8 mouse cellular contexts compared by ENCODE assay signal in the genomic region with DNA sequence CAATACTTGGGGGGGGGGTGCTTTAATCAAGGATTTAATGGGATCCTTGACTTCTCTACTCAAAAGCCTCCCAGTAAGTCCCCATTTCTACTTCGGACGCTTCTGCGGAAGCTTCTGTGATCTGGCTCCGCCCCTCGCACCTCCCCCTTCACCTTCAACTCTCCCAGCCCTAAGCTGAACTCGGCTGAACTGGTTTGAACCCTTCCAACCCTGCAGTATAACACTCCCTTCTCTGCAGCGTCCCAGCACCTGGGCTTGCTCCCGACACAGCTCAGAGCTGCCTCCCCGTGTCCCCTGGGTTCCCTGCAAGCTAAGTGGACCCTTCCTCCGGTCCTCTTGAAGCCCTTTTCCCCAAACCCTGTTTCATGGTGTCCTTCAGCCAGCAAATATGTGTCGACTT.
DNase-seq lines count a peak whose midpoint lies in the region; ATAC-seq lines count a peak whose summit lies in the region.

No protein-coding gene starts in this region.

- peak; percentile 86 for DNase-seq in CD4-positive, CD25-positive, alpha-beta regulatory T cell, adult 2 months (ENCODE audit: low read depth, low spot score)
- DNase-seq in adrenal gland, adult 2 months = peak; percentile 89
- DNase-seq in forebrain, embryonic 14.5 days (ENCODE audit: low spot score) = no peak
- DNase-seq in hindbrain, embryonic 10.5 days (ENCODE audit: low spot score) = peak; percentile 46
- peak; percentile 38 for DNase-seq in midbrain, embryonic 14.5 days
- peak; percentile 44 to 49 for DNase-seq in thymus, adult 18-20 months
- DNase-seq in layer of hippocampus, postnatal 25 days (ENCODE audit: extremely low spot score in 1 of 2, low spot score in 1 of 2) = no peak

- peak overlapping the region; percentile 24; the same call in 1 of the 2 replicates for H3K4me2 ChIP-seq in forebrain, embryonic 14.5 days (ENCODE audit: low read length)
- peak overlapping the region; percentile 42 for H3K4me2 ChIP-seq in limb, embryonic 12.5 days
- H3K4me2 ChIP-seq in midbrain, embryonic 14.5 days (ENCODE audit: low read length) = peak overlapping the region; percentile 22; the same call in 1 of the 2 replicates

- H3K4me3 ChIP-seq in forebrain, embryonic 14.5 days (ENCODE audit: low read depth, low read length) = no peak overlapping the region
- peak overlapping the region; percentile 35 for H3K4me3 ChIP-seq in hindbrain, embryonic 10.5 days
- 0 out of 2 replicates have a peak overlapping the region, but pooled peaks have one; percentile 6 for H3K4me3 ChIP-seq in limb, embryonic 12.5 days (replicated peaks)
- no peak overlapping the region for H3K4me3 ChIP-seq in midbrain, embryonic 14.5 days (replicated peaks; ENCODE audit: low read depth, low read length)

- no peaks in the 10 kb centered on the region for H3K9me3 ChIP-seq in forebrain, embryonic 14.5 days (replicated peaks; ENCODE audit: control insufficient read depth, low read length)
- no peaks in the 10 kb centered on the region for H3K9me3 ChIP-seq in hindbrain, embryonic 10.5 days
- H3K9me3 ChIP-seq in limb, embryonic 12.5 days = peaks cover 4% of the 10 kb centered on the region; the same call in 1 of the 2 replicates
- H3K9me3 ChIP-seq in midbrain, embryonic 14.5 days (ENCODE audit: control insufficient read depth, low read length) = no peaks in the 10 kb centered on the region

- H3K36me3 ChIP-seq in forebrain, embryonic 14.5 days (ENCODE audit: control insufficient read depth, insufficient read depth, low read length) = no peaks in the 10 kb centered on the region
- H3K36me3 ChIP-seq in hindbrain, embryonic 10.5 days = no peaks in the 10 kb centered on the region
- no peaks in the 10 kb centered on the region for H3K36me3 ChIP-seq in limb, embryonic 12.5 days
- H3K36me3 ChIP-seq in midbrain, embryonic 14.5 days (ENCODE audit: control insufficient read depth, insufficient read depth, low read length) = no peaks in the 10 kb centered on the region

- ATAC-seq in forebrain, embryonic 14.5 days = no peak
- no peak for ATAC-seq in limb, embryonic 12.5 days (ENCODE audit: insufficient number of reproducible peaks, insufficient read depth, low FRiP score, low TSS enrichment, low read depth)
- ATAC-seq in midbrain, embryonic 14.5 days (ENCODE audit: low FRiP score, low TSS enrichment) = no peak

- H3K27me3 ChIP-seq in forebrain, embryonic 14.5 days (replicated peaks; ENCODE audit: control insufficient read depth, insufficient read depth, low read length) = no peaks in the 10 kb centered on the region
- H3K27me3 ChIP-seq in hindbrain, embryonic 10.5 days (ENCODE audit: insufficient read depth, poor library complexity, severe bottlenecking) = 0 out of 2 replicates have a peak, but pooled peaks cover 6% of the 10 kb centered on the region
- H3K27me3 ChIP-seq in limb, embryonic 12.5 days = peaks cover 15% of the 10 kb centered on the region
- H3K27me3 ChIP-seq in midbrain, embryonic 14.5 days (ENCODE audit: control insufficient read depth, insufficient read depth, low read length) = 0 out of 2 replicates have a peak, but pooled peaks cover 6% of the 10 kb centered on the region

- WGBS in forebrain, embryonic 14.5 days = 7% methylated on average over 11 of the region's 11 CpGs
- WGBS in hindbrain, embryonic 10.5 days = 6% methylated on average over 11 of the region's 11 CpGs
- WGBS in limb, embryonic 12.5 days = 5% methylated on average over 11 of the region's 11 CpGs
- 8% methylated on average over 11 of the region's 11 CpGs for WGBS in midbrain, embryonic 14.5 days

- no peak overlapping the region for H3K27ac ChIP-seq in forebrain, embryonic 14.5 days (ENCODE audit: low read depth, low read length)
- peak overlapping the region; percentile 62; the same call in 1 of the 2 replicates for H3K27ac ChIP-seq in hindbrain, embryonic 10.5 days
- H3K27ac ChIP-seq in limb, embryonic 12.5 days = no peak overlapping the region
- H3K27ac ChIP-seq in midbrain, embryonic 14.5 days (replicated peaks; ENCODE audit: low read depth, low read length) = no peak overlapping the region

- H3K4me1 ChIP-seq in forebrain, embryonic 14.5 days (ENCODE audit: control insufficient read depth, insufficient read depth, low read length) = 0 out of 2 replicates have a peak, but pooled peaks cover 3% of the 10 kb centered on the region
- H3K4me1 ChIP-seq in hindbrain, embryonic 10.5 days (replicated peaks) = peaks cover 17% of the 10 kb centered on the region
- H3K4me1 ChIP-seq in limb, embryonic 12.5 days (replicated peaks) = peaks cover 15% of the 10 kb centered on the region; the same call in 1 of the 2 replicates
- H3K4me1 ChIP-seq in midbrain, embryonic 14.5 days (ENCODE audit: control insufficient read depth, insufficient read depth, low read length) = no peaks in the 10 kb centered on the region

- H3K9ac ChIP-seq in forebrain, embryonic 14.5 days (ENCODE audit: low read length) = no peak overlapping the region
- no peak overlapping the region for H3K9ac ChIP-seq in limb, embryonic 12.5 days (replicated peaks)
- no peak overlapping the region for H3K9ac ChIP-seq in midbrain, embryonic 14.5 days (replicated peaks; ENCODE audit: low read length)

Comparison
In these comparisons a context has a peak if more than half of its experiments do, and no peak if none do; other contexts are left out.
1. DNase-seq: peak in CD4-positive, CD25-positive, alpha-beta regulatory T cell, adult 2 months (single experiment), adrenal gland, adult 2 months (single experiment), hindbrain, embryonic 10.5 days (single experiment), midbrain, embryonic 14.5 days (single experiment) and thymus, adult 18-20 months (2 of 2); none in forebrain, embryonic 14.5 days (single experiment) and layer of hippocampus, postnatal 25 days (0 of 2).
2. H3K4me3 ChIP-seq: peak in hindbrain, embryonic 10.5 days (single experiment) and limb, embryonic 12.5 days (single experiment); none in forebrain, embryonic 14.5 days (single experiment) and midbrain, embryonic 14.5 days (single experiment).
3. Peak in every context shown above with its lines, with median percentiles within 50 percentile points of each other: H3K4me2 ChIP-seq.